Mouse (Mus musculus) lung, adult 2 months (tissue): ENCODE data around the gene Selp.

Experiments used
- CTCF ChIP-seq: fragments of 200-500 bp; IDR thresholded peaks from 2 replicates; pipeline ENCODE4 v1.5.1; 2011; ENCODE audit warnings: mild to moderate bottlenecking, low read length, control low read depth; ENCODE audit not compliant: insufficient read depth
- POLR2A ChIP-seq: fragments of 200-500 bp; IDR thresholded peaks from 2 replicates; pipeline ENCODE4 v1.6.1; 2011; ENCODE audit warnings: low read depth, mild to moderate bottlenecking, control low read depth, low read length, borderline replicate concordance; ENCODE audit errors: extremely low read depth

- no peak for TF ChIP-seq CTCF
- TF ChIP-seq POLR2A, result no peak
Measured at GRCm38 (mm10) chr1:164184871-164185223, 69.8 kb downstream of the Selp start.
